Mouse (Mus musculus) c-Kit-negative CD71-positive TER-119-positive erythroid progenitor cells, embryonic 14.5 days (primary cell): ENCODE data around the gene Gm42674.

Source experiments
- DNase-seq: peaks from one replicate; pipeline ENCODE4 v3.0.0-alpha.2; 2013; ENCODE audit warnings: low read depth, low spot score

Gm42674 gene

DNA sequence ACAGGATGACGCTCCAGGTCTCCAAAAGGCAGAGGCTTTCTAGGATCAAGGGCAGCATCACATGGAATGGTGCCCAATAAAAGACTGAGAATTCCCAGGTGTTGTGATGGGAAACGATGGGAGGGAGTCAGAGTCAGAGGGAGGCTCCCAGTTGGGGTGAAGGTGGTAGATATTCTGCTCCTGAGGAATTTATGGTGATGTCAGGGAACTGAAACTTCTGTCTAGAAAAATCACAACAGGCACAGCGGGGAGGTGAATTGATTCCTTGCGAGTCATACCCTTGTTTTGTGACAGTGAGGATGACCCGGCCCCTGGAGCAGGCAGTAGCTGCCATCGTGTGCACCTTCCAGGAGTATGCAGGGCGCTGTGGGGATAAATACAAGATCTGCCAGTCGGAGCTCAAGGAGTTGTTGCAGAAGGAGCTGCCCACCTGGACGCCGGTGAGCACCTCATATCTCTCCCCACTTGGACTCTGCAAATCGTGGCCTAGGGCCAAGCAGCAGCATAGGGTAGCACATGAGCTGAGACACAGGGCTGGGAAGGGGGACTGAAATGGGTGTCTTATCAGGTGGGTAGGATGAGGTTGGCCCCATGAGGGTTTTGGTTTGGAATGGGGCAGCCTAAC, at the start of gene Gm42674:
Gm42674 (plus strand) TSS at position 419 of the 625 bp plus-strand sequence.
- no peak for DNase-seq

GRCm38 (mm10) chr3:90552231-90552630, 49.5 kb upstream of the Gm42674 start:
- no peak for DNase-seq

DNA sequence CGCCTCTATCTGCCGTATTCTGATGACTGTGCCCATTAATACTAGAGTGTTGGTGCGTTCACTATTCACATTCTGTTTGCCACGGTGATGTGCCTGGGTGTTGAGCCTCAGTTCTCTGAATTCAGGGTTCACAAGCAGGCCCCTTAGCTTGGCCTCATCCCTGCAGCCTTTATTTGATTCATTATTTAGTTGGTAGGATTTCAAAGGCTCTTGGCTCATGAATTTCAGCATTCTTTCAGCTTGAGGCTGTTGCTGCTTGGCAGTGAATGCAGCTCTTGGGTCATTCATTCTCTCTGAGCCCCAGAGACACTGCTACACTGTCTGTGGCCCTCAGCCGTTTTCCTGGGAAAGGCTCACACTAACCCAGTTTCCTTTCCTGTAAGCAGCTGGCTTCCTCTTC, 45.8 kb upstream of the Gm42674 start:
- DNase-seq, result no peak

DNA sequence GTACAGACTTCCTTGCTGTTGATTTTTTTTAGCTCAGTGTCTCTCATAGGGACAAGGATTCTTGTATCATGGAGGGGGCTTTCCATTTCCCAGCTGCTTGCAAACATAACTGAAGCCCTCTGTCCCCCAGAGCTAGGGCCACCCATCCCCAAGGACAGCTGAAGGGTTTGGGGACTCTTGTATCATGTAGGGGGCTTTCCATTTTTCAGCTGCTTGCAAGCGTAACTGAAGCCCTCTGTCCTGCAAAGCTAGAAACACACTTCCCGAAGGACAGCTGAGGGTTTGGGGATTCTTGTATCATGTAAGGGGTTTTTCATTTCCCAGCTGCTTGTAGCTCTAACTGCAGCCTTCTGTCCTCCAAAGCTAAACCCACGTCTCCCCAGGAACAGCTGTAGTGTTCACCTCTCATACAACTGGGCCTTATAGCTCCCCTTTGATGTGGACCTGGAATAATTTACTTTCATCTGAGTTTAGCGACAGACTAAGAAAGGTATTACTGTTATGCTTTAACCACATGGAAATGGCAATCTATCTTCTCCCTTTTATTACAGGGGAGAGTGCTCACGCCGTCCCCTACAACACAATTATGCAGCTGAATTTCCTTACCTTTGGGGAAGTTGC, 41.6 kb upstream of the Gm42674 start, which contains the start of gene S100a3:
S100a3 (plus strand) TSS at position 571 of the 621 bp plus-strand sequence.
- no peak for DNase-seq

- DNase-seq, result no peak
These were observed 27.0 kb upstream of the Gm42674 start for GRCm38 (mm10) chr3:90574691-90575090.

DNA sequence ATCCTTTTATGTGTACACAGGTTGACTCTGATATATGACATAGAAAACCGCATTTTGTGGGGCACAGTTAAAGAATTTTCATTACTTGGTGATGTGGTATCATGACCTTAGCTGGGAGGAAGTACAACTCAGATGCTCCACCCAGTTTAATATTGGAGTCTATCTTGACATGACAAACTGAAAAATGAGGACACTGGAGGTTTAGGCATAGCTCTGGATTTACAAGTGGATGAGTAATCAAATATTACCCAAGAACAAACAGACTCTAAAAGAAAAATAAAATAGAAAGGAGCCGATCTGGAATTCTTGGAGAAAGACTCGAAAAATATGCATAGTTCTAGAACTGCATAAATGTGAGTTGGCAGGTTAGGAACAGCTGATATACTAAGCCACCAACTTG, 26.4 kb upstream of the Gm42674 start:
- DNase-seq, result no peak

- no peak for DNase-seq
These were observed 25.2 kb upstream of the Gm42674 start for GRCm38 (mm10) chr3:90576351-90577001.

- DNase-seq, result no peak
These were observed 22.3 kb upstream of the Gm42674 start for GRCm38 (mm10) chr3:90579433-90579832.

DNA sequence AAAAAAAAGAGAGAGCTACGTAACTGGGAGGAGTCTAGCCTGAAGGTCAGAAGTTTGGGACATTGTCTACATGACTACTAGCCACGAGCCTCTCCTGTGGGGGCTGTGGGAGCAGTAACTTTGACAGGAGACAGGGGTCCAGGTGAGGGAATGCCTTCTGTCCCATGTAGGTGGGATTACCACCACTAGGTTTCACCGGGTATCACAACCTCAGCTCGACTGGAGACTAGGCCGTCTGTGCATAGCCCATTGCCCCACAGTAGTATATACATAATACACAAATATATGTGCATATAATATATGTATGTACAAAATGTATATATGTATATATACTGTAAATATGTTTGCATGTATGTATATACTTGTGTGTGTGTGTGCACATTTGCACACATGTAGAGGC, 20.6 kb upstream of the Gm42674 start:
- no peak for DNase-seq

DNA sequence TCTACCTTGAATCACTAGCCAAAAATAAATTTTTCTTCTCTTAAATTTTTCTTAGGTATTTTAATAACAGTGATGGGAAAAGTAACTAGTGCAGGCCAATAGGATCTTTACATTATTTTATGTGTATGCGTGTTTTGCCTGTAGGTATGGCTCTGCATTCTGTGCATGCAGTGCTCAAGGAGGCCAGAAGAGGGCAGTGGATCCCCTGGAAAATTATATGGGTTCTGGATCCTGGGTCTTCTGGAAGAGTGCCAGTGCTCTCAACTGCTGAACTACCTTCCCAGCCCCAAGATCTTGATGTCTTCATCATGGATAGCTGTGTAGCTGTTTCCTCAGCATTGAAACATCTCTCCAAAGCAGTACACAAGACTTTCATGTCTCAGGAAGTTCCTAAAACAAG, 19.5 kb upstream of the Gm42674 start:
- DNase-seq, result no peak

- no peak for DNase-seq
These were observed 19.1 kb upstream of the Gm42674 start for GRCm38 (mm10) chr3:90582556-90582955.

GRCm38 (mm10) chr3:90583893-90584292, 17.8 kb upstream of the Gm42674 start:
- no peak for DNase-seq

DNA sequence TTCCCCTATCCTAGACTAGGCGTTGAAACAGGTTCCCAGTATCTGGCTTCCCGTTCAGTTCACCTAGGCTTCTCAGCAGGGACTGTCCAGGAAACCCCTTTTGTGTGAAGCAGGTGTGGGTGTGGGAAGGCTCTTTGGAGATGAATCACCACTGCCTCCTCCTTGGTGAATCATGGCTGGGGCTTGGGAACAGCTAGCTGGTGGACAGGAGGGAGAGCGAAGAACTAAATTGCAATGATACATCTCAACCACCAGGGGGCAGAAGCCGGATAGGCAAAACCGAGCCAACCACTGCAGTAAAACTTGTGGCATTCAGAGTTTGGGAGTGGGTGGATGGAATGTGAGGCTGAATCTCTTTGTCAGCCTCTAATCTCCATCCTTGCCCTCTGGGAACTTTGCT, 16.1 kb upstream of the Gm42674 start:
- peak; percentile 31 for DNase-seq

DNA sequence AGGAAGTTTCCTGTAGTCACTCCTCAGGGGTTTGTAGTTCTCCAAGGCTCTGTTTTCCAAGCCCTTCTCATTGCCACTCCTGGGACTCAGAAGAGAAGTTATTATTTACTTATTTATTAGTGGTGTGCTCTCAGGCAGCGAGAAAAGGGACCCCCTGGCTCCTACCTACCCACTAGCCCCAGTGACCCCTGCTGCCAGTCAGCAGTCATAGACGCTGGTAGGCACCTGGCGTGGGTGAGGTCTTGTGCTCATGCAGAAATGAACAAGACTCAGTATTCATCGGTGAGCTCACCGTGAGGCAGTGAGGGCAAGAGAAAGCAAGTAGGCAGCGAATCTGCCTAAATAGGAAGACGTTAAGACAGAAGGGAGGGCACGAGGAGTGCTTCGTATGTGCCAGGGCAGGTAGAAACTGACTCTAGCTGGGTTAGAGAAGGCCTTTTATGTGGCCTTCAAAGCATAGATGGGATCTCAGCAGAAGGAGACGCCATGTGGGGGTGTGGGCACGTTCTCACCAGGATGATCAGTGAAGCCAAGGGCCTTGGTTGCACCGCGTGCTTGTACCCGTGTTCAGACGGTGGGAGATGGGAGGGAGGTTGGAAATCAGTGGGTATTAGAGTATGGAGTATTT, 15.6 kb upstream of the Gm42674 start:
- DNase-seq, result no peak

DNA sequence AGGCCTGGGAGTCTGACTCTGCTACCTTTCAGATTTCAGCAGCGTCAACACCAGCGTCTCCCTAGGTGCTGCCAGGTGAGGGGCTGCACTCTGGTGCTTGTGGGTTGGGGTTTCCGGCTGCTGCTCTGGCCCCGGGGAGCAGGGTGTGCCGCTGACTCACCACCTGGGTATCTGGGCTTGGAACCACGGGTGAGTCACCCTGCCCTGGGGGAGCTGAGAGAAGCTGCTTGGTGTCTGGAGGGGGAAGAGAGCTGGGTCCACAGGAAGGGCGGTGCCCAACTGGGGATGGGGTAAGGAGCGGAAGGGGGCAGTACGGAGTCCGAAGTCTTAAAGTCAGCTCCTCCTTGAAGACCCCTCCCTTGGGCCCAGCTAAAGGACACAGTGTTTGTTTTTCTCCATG, 14.8 kb upstream of the Gm42674 start:
- DNase-seq, result no peak

- DNase-seq, result no peak
These were observed 14.2 kb upstream of the Gm42674 start for GRCm38 (mm10) chr3:90587361-90588101.

DNA sequence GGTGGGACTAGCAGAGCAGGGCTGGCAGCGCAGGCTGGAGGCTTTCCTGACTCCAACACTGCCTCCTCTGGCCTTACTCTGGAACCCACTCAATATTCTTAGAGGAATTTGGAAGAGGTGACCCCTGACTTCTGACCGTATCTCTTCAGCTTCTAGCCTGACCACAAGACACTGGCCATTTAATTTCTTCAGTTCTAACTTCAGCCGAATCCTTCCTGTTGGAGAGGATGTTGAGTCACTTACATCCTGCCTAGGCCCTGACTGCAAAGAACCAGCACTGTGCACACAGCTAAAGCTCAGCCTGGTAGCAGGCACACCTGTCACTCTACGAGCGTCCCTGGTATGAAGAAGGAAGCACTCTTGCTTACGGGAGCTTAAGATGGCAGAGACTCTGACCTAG, 12.3 kb upstream of the Gm42674 start:
- DNase-seq, result no peak

DNA sequence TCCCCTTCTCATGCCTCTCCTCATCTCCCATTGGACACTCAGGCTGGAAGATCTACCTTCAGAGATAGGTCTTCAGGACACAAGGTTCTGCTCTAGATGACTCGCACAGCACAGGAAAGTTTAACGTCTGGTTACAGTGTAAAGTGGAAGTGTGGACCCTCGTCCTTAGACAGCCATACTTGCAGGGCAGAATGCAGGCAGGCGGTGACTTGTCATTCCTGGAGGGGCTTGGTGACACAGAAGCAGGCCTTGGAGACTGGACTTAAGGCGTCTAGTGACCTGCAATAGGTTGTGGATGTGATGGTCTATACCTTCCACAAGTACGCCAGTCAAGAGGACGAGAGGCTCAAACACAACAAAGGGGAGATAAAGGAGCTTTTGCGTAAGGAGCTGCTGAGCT, 11.8 kb upstream of the Gm42674 start, which contains the start of gene S100a2:
S100a2 (plus strand) TSS at position 301 of the 400 bp plus-strand sequence.
- DNase-seq, result no peak

DNA sequence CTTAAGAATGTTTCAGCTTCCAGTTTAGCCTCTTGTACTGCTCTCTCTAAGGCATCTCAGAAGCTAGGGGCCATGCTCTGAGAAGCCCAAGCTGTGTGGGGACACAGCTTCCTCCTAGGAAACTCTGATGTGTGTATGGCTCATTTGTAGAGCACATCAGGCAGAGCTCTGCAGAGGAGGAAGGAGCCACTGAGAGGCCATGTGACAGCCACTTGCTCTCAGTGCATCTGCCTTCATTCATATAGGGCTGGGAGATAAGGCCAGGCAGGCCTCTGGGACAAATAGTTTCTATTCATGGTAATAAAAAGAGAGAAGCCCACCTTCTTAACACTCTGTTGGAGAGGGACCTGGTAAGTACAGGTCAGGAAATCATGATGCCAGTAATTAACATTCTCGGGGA, 7.2 kb upstream of the Gm42674 start:
- no peak for DNase-seq

DNA sequence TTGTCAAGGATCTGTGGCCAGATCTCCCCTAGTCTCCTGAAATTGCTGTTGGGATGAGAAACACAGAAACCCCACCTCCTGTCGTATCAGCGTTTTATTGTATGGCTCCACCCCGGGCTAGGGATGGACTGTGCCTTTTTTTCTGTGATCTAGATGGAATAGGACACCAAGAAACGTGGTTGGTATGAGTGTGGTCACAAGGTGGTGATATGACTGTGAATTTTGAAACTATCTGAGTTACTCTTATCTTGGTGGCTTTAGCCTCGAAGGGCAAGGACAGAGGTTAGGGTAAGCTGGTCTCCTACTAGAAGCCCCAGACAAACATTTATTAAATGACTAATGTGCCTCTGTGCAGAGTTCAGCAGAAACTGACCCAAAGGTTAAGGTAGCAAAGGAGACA, 6.1 kb upstream of the Gm42674 start:
- no peak for DNase-seq

GRCm38 (mm10) chr3:90596810-90597209, 4.9 kb upstream of the Gm42674 start:
- DNase-seq, result no peak

DNA sequence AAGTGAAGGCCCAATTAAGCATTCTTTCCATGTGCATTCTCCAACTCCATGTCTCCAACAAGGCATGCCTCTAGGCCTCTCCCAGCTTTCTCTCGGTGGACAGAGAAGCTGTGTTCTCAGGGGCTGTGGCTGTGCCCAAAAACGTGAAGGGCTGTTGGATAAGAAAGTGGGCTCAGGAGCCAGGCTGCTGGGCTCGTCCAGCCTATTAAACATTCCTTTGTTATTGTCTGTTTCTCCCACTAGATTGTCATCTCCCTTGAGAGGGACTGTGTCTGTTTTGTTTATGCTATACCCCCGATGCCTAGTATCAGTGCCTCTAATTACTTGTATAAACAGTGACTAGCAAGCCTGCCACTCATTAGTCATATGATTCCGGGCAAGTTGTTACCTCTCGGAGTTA, 4.0 kb upstream of the Gm42674 start:
- no peak for DNase-seq
